Mouse (Mus musculus): ENCODE results near the gene D13Ertd608e.

DNA sequence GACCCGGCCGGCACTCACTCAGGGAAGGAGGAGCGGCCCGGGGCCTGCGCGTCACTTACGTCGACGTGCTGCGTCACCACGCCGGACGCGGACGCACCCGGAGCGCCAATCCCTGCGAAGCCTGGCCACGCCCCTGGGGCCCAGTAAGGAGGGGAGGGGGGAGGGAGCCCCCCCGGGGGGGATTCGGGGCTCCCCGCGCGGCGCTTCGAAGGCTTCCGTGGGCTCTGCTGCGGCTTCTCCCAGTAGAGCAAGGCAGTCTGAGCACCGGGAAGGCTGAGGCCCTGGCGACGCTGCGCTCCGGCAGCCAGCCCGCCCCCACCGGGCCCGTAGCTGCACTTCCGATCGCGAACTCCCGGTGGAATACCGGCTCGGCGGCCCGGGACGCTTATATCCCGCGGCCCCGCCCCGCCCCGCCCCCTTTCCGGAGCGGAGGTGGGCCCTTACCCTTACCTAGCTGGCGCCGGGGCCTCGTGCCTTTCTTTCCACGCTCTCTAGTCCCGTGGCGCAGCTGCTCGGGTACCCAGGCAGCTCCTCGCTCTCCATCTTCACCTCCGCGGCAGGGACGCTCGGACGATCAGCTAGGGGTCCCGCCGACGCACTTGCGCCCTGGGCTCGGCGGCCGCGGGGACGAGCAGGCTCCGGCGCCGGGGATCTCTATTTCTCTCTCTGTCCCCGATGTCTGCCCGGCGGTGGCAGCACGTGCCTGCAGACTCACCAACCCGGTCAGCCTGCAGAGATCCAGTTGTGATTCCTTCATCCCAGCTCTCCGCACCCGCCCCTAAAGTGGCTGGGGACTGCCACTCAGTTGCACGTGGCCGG is 44.8 kb upstream of the D13Ertd608e start, which contains the start of gene Zfp131:
- TF ChIP-seq CTCF (IDR thresholded peaks at IDR 0.05; ENCODE audit: low read depth, low read length): no peak
- TF ChIP-seq GATA1 (IDR thresholded peaks at IDR 0.05; ENCODE audit: borderline replicate concordance, low read length): no peak
- no peak for TF ChIP-seq POLR2AphosphoS5 (IDR thresholded peaks at IDR 0.05; ENCODE audit: insufficient replicate concordance, low read depth, low read length)

Measured in G1E (cell line).